Mouse (Mus musculus): ENCODE measurements at regions not wholly inside any gene's neighbourhood (a gene's known extent, or its start where the extent isn't known, plus 50 kb on each side); places are given as distances from the start of the nearest gene placed in this dataset.

DNA sequence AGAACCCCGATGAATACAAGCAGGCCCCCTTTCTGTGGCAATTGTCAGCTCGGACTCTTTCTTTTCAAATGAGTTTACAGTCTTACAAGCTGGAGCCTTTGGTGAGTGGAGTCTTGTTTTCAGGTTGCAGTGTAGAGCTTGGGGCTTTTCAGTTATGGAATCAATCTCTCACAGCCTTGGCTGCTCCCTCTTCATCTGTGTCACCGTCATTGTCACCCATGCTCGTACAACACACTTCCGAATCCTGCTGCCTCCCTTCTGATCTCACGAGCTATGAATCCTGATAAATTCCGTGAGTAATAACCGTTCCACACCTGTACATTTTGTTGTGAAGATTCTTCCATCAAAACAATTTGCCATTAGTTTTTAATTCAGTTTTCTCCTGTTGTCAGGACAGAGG lies 97.7 kb downstream of the Trim42 start:
- no peak for TF ChIP-seq CTCF (conservative IDR thresholded peaks at IDR 0.05; ENCODE audit: low read length)
- no peak for TF ChIP-seq NANOG (IDR thresholded peaks at IDR 0.05; ENCODE audit: borderline replicate concordance, low read length)
- no peak for TF ChIP-seq POU5F1 (IDR thresholded peaks at IDR 0.05; ENCODE audit: borderline replicate concordance, low read length)

Data from E14TG2a.4 (cell line).